Mouse (Mus musculus) ovary, postnatal 10 days (tissue): ENCODE measurements at regions not wholly inside any gene's neighbourhood (a gene's known extent, or its start where the extent isn't known, plus 50 kb on each side); places are given as distances from the start of the nearest gene placed in this dataset.

Source experiments
- DNase-seq: peaks from one replicate; pipeline ENCODE4 v3.0.0; 2022; ENCODE audit warnings: low spot score

- no peak for DNase-seq
Measured at GRCm38 (mm10) chr7:111337053-111337452, 254.2 kb upstream of the Eif4g2 start.

- DNase-seq: no peak
Measured at GRCm38 (mm10) chr7:111322901-111323300, 240.1 kb upstream of the Eif4g2 start.

DNA sequence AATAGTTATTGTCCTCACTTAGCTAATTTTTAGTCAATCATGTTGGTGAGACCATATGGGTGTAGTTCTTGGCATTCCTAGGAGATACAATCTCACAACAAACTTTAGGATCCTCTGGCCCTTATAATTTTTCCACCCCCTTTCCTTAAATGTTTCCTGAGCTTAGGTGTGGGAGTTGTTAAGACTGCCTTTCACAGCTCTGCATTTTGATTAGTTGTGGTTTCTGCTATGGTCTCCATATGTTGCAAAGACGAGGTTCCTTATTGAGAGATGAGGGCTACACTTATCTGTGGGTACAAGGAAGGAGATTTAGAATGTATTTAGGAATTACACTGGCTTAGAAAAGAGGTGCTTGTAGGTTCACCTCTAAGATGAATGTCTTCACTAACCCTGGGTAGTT, 237.1 kb upstream of the Eif4g2 start:
- no peak for DNase-seq

- no peak for DNase-seq
Measured at GRCm38 (mm10) chr7:111316479-111316990, 233.7 kb upstream of the Eif4g2 start.

DNA sequence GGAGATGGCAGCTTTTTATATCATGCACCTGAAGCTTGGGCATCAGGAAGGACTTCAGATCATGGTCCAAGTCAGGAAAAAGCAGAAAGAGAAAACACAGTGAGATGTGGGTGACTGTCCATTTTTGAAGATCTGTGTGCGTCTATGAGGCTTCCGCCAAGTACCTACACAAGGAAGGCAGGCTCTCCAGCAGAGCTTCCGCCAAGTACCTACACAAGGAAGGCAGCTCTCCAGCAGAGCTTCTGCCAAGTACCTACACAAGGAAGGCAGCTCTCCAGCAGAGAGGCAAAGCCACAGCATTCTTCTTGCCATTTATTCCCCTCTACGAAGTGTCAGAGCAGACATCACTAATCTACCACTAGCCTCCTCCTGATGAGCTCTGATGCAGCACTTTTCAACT, 231.1 kb upstream of the Eif4g2 start:
- no peak for DNase-seq

DNA sequence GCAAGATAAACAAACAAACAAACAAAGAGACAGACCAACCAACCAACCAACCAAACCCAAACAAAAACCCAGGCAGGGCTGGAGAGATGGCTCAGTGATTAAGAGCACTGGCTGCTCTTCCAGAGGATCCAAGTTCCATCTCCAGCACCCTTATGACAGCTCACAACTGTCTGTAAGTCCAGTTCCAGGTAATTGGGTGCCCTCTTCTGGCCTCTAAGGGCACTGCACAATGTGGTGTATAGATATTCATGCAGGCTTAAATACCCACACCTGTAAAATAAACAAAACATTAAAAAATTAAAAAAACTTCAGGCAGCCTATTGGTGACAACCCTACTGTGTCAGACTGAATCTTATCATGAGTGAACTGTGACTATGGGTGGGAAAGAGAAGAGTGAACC, 222.4 kb upstream of the Eif4g2 start:
- no peak for DNase-seq

DNA sequence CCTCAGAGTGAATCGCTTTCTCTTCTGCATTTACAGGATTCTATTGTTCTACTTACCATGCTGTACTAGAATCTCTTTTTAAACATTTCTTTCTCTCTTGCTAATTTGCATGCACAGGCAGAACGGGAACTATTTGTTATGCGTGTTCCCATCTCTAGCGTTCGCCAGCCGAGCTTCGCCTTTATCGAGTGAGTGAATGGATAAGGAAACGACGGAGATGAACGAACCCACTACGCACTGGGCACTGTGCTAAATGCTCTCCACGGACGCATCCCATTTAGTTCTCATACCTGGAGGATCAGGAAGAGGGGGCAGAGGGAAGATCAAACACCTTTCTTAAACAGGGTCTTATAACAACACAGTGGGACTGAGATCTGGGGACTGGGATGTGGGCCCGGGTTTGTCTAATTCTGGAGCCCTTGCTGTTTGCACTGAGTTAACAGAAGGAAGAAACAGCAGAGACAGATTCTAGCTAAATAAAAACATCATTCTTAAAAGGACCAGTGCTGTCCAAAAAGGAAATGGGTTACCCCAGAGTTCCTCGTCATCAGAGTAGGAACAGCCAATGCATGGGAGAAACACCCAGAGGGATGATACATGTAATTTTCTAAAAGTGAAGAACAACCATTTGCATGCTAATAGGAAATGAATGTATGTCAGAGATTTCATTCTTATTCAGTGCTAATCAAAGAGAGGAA, 219.1 kb upstream of the Eif4g2 start:
- DNase-seq: no peak

GRCm38 (mm10) chr7:111297174-111297902, 214.5 kb upstream of the Eif4g2 start:
- DNase-seq: no peak

GRCm38 (mm10) chr7:111283411-111283955, 200.7 kb upstream of the Eif4g2 start:
- DNase-seq: no peak

DNA sequence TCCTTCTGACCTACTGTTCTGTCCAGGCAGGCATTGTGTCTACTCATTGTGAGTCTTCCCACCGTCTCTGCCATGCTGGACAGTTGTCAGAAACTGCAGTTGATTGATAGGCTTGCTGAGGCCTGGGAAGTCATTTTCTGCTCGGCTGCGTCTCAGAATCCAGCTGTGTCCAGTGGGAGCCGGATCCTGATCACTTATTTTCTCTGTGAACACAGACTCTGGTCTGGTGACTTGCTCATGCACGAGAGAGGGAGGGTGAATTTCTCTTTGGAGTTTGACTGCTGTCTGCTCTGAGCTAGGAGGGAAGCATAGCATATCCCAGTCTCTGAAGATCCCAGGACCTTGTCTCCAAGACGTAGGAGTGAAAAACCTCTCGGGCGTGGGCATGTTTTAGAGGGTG, 199.5 kb upstream of the Eif4g2 start:
- DNase-seq: no peak

GRCm38 (mm10) chr7:111277703-111278102, 194.9 kb upstream of the Eif4g2 start:
- DNase-seq: no peak

- DNase-seq: no peak
Measured at GRCm38 (mm10) chr7:111273839-111274238, 191.0 kb upstream of the Eif4g2 start.

GRCm38 (mm10) chr7:111270874-111271273, 188.0 kb upstream of the Eif4g2 start:
- no peak for DNase-seq

- no peak for DNase-seq
Measured at GRCm38 (mm10) chr7:111268197-111268596, 185.4 kb upstream of the Eif4g2 start.

DNA sequence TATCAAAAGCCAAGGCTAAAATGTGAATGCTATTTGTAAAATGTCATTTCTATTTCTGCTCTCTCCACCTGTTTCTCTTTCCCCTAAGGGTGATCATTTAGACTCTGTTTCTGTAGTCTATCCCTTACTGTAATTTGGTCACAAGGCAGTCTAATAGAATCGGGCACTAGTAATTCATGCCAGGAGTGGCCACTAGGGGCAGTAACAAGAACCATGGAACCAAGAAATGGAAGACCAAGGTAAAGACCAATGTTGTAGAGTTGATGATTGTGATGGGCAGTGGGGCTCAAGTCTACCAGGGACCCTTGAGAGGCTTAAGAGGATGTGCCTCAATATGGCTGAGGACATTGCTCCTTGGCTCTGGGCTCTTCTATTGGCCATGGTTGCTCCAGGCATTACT, 180.5 kb upstream of the Eif4g2 start:
- DNase-seq: no peak

- DNase-seq: no peak
Measured at GRCm38 (mm10) chr7:111259630-111260574, 177.1 kb upstream of the Eif4g2 start.

DNA sequence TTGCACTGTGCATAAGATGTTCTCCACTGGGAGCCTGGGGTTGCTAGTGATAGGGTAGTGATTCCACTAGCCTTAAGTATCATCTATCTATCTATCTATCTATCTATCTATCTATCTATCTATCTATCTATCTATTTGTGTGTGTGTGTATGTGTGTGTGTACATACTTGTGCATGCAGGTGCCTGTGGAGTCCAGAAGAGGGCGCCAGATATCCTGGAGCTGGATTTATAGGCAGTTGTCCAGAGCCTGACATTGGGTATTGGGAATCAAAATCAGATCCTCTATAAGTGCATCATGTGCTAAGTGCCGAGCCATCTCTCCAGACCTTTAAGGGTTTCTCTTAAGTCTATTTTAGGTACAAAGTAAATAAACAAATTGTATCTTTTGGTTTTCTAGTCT, 175.0 kb upstream of the Eif4g2 start:
- no peak for DNase-seq

GRCm38 (mm10) chr7:111256199-111256598, 173.4 kb upstream of the Eif4g2 start:
- DNase-seq: no peak

DNA sequence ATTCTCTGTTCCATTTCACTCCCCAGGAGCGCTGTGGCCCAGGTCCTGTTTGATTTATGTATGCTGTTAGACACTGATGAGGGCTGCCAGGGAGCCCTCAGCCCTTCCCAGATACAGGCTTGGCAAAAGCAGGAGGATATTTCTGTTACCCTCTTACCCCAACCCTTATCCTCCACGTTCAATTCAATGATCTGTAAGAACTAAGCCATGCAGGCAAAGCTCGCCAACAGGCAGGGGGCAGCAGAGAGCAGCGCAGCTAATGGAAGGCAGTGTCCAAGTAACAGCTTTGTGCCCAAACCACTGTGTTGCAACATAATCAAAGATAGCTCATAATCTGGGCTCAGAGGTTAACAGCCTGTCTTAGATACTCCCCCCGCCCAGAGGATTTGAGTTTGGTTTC, 166.8 kb upstream of the Eif4g2 start:
- DNase-seq: peak; percentile 67

- DNase-seq: no peak
Measured at GRCm38 (mm10) chr7:111245488-111245887, 162.7 kb upstream of the Eif4g2 start.

DNA sequence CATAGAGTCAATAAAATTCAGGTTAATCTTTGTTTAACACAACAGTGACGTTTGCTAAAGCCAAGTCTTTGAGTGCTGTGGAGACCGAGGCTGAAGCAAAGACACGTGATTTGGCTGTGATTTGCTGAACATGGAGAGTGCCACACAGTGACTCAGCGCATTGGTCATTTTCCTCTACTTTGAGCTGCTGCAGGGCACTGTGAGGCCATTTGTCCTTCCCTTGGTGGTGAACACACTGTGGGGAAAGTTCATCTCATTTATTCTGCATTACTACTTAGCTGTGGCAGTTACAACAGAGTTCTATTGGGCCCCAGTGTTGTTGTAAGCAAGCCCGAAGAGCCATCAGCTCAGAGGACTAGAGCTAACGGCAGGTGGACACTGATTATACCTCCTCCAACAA, 162.2 kb upstream of the Eif4g2 start:
- no peak for DNase-seq

DNA sequence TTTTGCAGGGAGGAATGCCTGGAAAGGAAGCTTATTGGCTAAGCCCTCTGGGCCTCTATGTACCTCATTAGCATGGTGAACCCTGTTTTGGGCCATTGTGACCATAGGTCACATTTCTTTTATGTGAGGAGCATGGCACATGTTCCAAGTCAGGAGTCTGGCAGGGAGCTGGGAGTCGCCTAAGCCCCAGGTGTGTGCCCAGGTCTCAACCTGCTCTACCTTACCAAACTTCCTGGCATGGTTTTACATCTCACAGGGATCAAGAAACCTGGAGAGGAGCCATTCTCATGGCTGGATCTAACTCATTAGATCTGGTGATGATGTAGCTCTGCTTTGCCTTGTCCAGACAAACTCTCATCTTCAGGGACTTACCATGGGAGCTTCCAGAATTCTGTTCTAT, 161.0 kb upstream of the Eif4g2 start:
- DNase-seq: no peak
